Mouse (Mus musculus): ENCODE results near the gene Chaf1a. TPM values are rescaled to one million over a fixed set of nuclear protein-coding genes. Genes with fewer than 3 reads are reported as not detected.

Gene Chaf1a
- polyA plus RNA-seq, 1 experiment from 2014 or later: 4.8 TPM

GRCm38 (mm10) chr17:56039345-56039744, 894 bp upstream of the Chaf1a start:
- Histone ChIP-seq H3K27ac (ENCODE audit: low read depth, low read length) (no peak overlapping the region), H3K27me3 (replicated peaks; ENCODE audit: control insufficient read depth, insufficient read depth, low read length) (no peaks in the 10 kb centered on the region), H3K36me3 (ENCODE audit: control insufficient read depth, insufficient read depth) (0 out of 2 replicates have a peak, but pooled peaks cover 6% of the 10 kb centered on the region), H3K9ac (ENCODE audit: low read depth, low read length) (0 out of 2 replicates have a peak overlapping the region, but pooled peaks have one; percentile 2), H3K4me1 (replicated peaks; ENCODE audit: control insufficient read depth, insufficient read depth, low read length) (peaks cover 11% of the 10 kb centered on the region; the same call in 1 of the 2 replicates), H3K4me3 (ENCODE audit: low read depth, low read length) (no peak overlapping the region; the same call in 1 of the 2 replicates), H3K4me2 (replicated peaks; ENCODE audit: low read depth) (peak overlapping the region; percentile 93), H3K9me3 (ENCODE audit: control insufficient read depth) (no peaks in the 10 kb centered on the region)
- TF ChIP-seq CTCF (IDR thresholded peaks at IDR 0.05; ENCODE audit: low read depth): no peak
- WGBS: 74% methylated on average over 4 of the region's 4 CpGs
- ATAC-seq: no peak

GRCm38 (mm10) chr17:56040857-56041163, 571 bp downstream of the Chaf1a start:
- no peaks in the 10 kb centered on the region for H3K9me3 ChIP-seq (ENCODE audit: control insufficient read depth)
- H3K4me1 ChIP-seq (replicated peaks; ENCODE audit: control insufficient read depth, insufficient read depth, low read length): peaks cover 11% of the 10 kb centered on the region; the same call in 1 of the 2 replicates
- H3K27ac ChIP-seq (ENCODE audit: low read depth, low read length): peak overlapping the region; percentile 82; the same call in 1 of the 2 replicates
- H3K9ac ChIP-seq (ENCODE audit: low read depth, low read length): peak overlapping the region; percentile 80
- peak overlapping the region; percentile 93 for H3K4me2 ChIP-seq (replicated peaks; ENCODE audit: low read depth)
- H3K4me3 ChIP-seq (ENCODE audit: low read depth, low read length): peak overlapping the region; percentile 78
- no peak for ATAC-seq
- under 1% methylated on average over 12 of the region's 12 CpGs for WGBS
- H3K27me3 ChIP-seq (replicated peaks; ENCODE audit: control insufficient read depth, insufficient read depth, low read length): no peaks in the 10 kb centered on the region
- H3K36me3 ChIP-seq (ENCODE audit: control insufficient read depth, insufficient read depth): peaks cover 6% of the 10 kb centered on the region; the same call in 1 of the 2 replicates
- TF ChIP-seq CTCF (IDR thresholded peaks at IDR 0.05; ENCODE audit: low read depth): no peak

DNA sequence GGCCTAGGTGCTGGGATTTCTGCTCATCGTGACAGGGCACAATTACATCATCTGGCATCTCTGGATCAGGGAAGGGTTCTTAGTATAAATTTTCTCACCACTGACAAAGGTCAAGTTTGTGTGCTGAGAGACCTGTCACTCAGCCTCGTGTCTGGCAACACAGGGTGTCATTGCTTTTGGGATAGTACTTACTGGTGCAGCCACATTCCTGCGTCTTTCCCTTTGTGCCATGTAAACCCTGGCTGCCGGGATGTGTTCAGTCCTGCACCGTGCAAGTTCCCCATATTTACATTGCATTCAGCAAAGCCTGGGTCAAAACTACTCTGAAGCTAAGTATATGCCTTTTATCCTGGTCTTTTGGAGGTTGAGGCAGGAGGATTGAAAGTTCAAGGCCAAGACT, 11.1 kb downstream of the Chaf1a start:
- peaks cover 32% of the 10 kb centered on the region for H3K36me3 ChIP-seq (ENCODE audit: control insufficient read depth, insufficient read depth)
- H3K4me2 ChIP-seq (replicated peaks; ENCODE audit: low read depth): no peak overlapping the region
- 80% methylated on average over 5 of the region's 5 CpGs for WGBS
- no peaks in the 10 kb centered on the region for H3K9me3 ChIP-seq (ENCODE audit: control insufficient read depth)
- no peak for TF ChIP-seq CTCF (IDR thresholded peaks at IDR 0.05; ENCODE audit: low read depth)
- no peaks in the 10 kb centered on the region for H3K27me3 ChIP-seq (replicated peaks; ENCODE audit: control insufficient read depth, insufficient read depth, low read length)
- no peaks in the 10 kb centered on the region for H3K4me1 ChIP-seq (replicated peaks; ENCODE audit: control insufficient read depth, insufficient read depth, low read length)
- ATAC-seq: no peak
- no peak overlapping the region for H3K27ac ChIP-seq (ENCODE audit: low read depth, low read length)
- no peak overlapping the region for H3K9ac ChIP-seq (ENCODE audit: low read depth, low read length)
- H3K4me3 ChIP-seq (ENCODE audit: low read depth, low read length): no peak overlapping the region

DNA sequence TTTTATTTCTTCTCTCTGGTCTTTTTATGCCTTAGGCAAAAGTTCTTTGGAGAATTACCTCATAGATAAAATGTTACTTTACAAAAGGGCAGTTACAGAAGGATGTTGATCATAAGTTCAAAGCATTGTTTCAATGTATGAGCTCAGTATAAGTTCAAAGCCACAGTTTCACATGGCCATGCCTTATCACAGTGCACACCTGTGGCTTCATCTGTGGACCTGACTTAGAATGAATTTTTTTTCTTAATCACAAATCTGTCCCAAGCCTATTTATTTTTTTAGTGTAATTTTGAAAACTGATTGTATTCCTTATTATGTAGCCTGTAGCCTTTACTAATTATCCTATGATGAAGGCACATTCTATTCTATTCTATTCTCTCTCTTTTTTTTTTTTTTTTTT, 14.7 kb downstream of the Chaf1a start:
- H3K27me3 ChIP-seq (replicated peaks; ENCODE audit: control insufficient read depth, insufficient read depth, low read length): no peaks in the 10 kb centered on the region
- H3K27ac ChIP-seq (ENCODE audit: low read depth, low read length): no peak overlapping the region
- no peaks in the 10 kb centered on the region for H3K9me3 ChIP-seq (ENCODE audit: control insufficient read depth)
- no peak overlapping the region for H3K4me2 ChIP-seq (replicated peaks; ENCODE audit: low read depth)
- no peak overlapping the region for H3K4me3 ChIP-seq (ENCODE audit: low read depth, low read length)
- no peak for ATAC-seq
- no peak overlapping the region for H3K9ac ChIP-seq (ENCODE audit: low read depth, low read length)
- no peaks in the 10 kb centered on the region for H3K4me1 ChIP-seq (replicated peaks; ENCODE audit: control insufficient read depth, insufficient read depth, low read length)
- TF ChIP-seq CTCF (IDR thresholded peaks at IDR 0.05; ENCODE audit: low read depth): no peak
- peaks cover 41% of the 10 kb centered on the region for H3K36me3 ChIP-seq (ENCODE audit: control insufficient read depth, insufficient read depth)

DNA sequence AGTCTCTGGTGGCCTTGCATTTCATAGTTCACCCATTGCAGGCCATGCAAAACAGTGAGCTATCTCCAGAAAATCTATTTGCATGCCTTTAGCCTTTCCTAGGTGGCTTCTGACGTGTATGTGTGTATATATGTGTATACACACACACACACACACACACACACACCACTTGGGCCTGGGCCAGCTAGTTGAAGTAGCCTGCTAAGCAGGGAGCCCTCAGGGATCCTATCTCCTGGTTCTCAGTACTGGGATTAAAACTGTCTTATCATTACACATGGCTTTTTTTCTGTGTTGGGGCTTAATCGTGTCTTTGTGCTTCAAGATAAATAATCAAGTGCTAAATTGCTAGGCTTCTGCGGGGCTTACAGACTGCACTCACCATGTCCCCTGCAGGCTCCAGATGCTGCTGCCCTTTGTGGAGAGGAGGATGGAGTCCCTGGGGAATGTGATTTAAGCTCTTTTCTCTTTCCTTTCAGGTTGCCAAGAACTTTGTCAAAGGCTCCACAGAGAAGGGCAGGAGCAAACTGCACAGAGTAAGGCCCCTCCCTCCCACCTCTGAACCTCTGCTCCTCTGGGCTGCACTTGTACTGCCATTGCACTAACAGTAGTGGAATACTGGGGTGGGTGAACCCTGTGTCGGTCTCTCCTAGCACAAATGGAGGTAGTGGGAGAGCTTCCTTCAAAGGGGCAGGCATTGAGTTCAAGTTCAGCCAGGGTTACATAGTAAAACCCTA, 15.9 kb downstream of the Chaf1a start:
- Histone ChIP-seq H3K27ac (ENCODE audit: low read depth, low read length) (no peak overlapping the region), H3K36me3 (ENCODE audit: control insufficient read depth, insufficient read depth) (peaks cover 49% of the 10 kb centered on the region), H3K9ac (ENCODE audit: low read depth, low read length) (no peak overlapping the region), H3K4me1 (replicated peaks; ENCODE audit: control insufficient read depth, insufficient read depth, low read length) (no peaks in the 10 kb centered on the region), H3K4me3 (ENCODE audit: low read depth, low read length) (no peak overlapping the region), H3K27me3 (replicated peaks; ENCODE audit: control insufficient read depth, insufficient read depth, low read length) (no peaks in the 10 kb centered on the region), H3K9me3 (ENCODE audit: control insufficient read depth) (no peaks in the 10 kb centered on the region), H3K4me2 (replicated peaks; ENCODE audit: low read depth) (no peak overlapping the region)
- WGBS: 60% methylated on average over 4 of the region's 4 CpGs
- TF ChIP-seq CTCF (IDR thresholded peaks at IDR 0.05; ENCODE audit: low read depth): no peak
- no peak for ATAC-seq

DNA sequence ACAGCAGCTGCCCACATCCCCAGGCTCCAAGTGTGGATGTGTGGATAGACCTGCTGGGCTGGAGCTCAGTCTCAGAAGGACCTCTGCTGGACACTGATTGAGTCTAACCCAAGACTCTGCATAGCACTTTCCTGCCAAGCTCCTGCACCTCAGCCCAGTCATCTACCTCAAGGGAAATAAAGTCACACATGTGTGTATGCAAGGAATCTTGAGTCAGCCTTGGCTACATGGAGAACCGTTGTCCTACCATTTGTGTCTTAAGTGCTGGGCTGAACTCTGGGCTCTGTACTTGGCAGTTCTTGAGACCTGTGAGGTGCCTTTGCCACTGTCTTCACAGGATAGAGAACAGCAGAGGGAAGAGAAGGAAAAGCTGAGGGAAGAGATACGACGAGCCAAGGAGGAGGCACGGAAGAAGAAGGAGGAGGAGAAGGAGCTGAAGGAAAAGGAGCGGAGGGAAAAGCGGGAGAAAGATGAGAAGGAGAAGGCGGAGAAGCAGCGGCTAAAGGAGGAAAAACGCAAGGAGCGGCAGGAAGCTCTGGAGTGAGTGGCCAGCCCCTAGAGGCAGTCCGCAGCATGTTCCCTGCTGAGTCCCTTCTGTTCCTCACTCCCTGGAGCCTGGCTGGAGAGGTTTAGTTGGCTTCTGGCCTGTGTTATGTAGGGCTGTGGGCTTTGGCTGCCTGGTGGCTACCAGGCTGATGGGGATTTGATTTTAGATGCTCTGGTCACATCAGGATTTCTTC, 17.3 kb downstream of the Chaf1a start:
- Histone ChIP-seq H3K4me1 (replicated peaks; ENCODE audit: control insufficient read depth, insufficient read depth, low read length) (no peaks in the 10 kb centered on the region), H3K4me2 (replicated peaks; ENCODE audit: low read depth) (no peak overlapping the region), H3K9ac (ENCODE audit: low read depth, low read length) (no peak overlapping the region), H3K36me3 (ENCODE audit: control insufficient read depth, insufficient read depth) (peaks cover 63% of the 10 kb centered on the region), H3K27me3 (replicated peaks; ENCODE audit: control insufficient read depth, insufficient read depth, low read length) (no peaks in the 10 kb centered on the region), H3K27ac (ENCODE audit: low read depth, low read length) (no peak overlapping the region), H3K4me3 (ENCODE audit: low read depth, low read length) (no peak overlapping the region), H3K9me3 (ENCODE audit: control insufficient read depth) (no peaks in the 10 kb centered on the region)
- TF ChIP-seq CTCF (IDR thresholded peaks at IDR 0.05; ENCODE audit: low read depth): peak; percentile 19; the same call in 1 of the 2 replicates
- 92% methylated on average over 11 of the region's 11 CpGs for WGBS
- no peak for ATAC-seq
